Mouse (Mus musculus) MEL (cell line): ENCODE results near the gene Cdc42bpa. TPM values are rescaled to one million over a fixed set of nuclear protein-coding genes. Genes with fewer than 3 reads are reported as not detected.

Source experiments
- DNase-seq: peaks from one replicate; pipeline ENCODE4 v3.0.0; 2011; ENCODE audit warnings: low read depth, low spot score
- H3K27ac ChIP-seq: 2 replicates; pipeline ENCODE4 v1.5.1; 2012; ENCODE audit warnings: low read depth, mild to moderate bottlenecking, control low read depth, low read length, moderate library complexity; ENCODE audit not compliant: control insufficient read depth
- H3K27me3 ChIP-seq, 2 experiments: fragments of 150-350 bp in 1 of 2; sonication (generic) in 1 of 2; 2 replicates each; pipeline ENCODE4 v1.6.1; 2012; ENCODE audit warnings: low read length in 2 of 2, mild to moderate bottlenecking in 2 of 2, improper control_type of control experiment in 1 of 2, moderate library complexity in 1 of 2; ENCODE audit not compliant: insufficient read depth in 2 of 2, control insufficient read depth in 1 of 2
- H3K36me3 ChIP-seq, 2 experiments: 2 replicates each; pipeline ENCODE4 v1.6.1; 2012 to 2014; ENCODE audit warnings: low read length in 2 of 2, improper control_type of control experiment in 1 of 2, inconsistent platforms in 1 of 2, mild to moderate bottlenecking in 1 of 2; ENCODE audit not compliant: insufficient read depth in 2 of 2, control insufficient read depth in 1 of 2
- H3K4me1 ChIP-seq, 2 experiments: fragments of 150-350 bp in 1 of 2; sonication (generic) in 1 of 2; 2 replicates each; pipeline ENCODE4 v1.6.1; 2012; ENCODE audit warnings: low read length in 2 of 2, improper control_type of control experiment in 1 of 2, mild to moderate bottlenecking in 1 of 2; ENCODE audit not compliant: insufficient read depth in 2 of 2, control insufficient read depth in 1 of 2
- H3K4me3 ChIP-seq, 2 experiments: fragments of 150-350 bp in 1 of 2; sonication (generic) in 1 of 2; 2 replicates each; pipeline ENCODE4 v1.5.1; 2012; ENCODE audit warnings: low read depth in 2 of 2, low read length in 2 of 2, mild to moderate bottlenecking in 2 of 2, moderate library complexity in 2 of 2, control low read depth in 1 of 2, improper control_type of control experiment in 1 of 2; ENCODE audit not compliant: control insufficient read depth in 1 of 2, insufficient read depth in 1 of 2
- H3K79me2 ChIP-seq: 2 replicates; pipeline ENCODE4 v1.6.1; 2012; ENCODE audit warnings: mild to moderate bottlenecking, low read length, moderate library complexity; ENCODE audit not compliant: control insufficient read depth, poor library complexity, insufficient read depth
- H3K9ac ChIP-seq: 2 replicates; pipeline ENCODE4 v1.6.1; 2012; ENCODE audit warnings: low read depth, mild to moderate bottlenecking, control low read depth, low read length, moderate library complexity; ENCODE audit not compliant: control insufficient read depth, poor library complexity, severe bottlenecking
- H3K9me3 ChIP-seq: fragments of 150-350 bp; sonication (generic); replicated peaks from 2 replicates; pipeline ENCODE4 v1.6.1; 2012; ENCODE audit warnings: mild to moderate bottlenecking, low read length, improper control_type of control experiment, moderate library complexity; ENCODE audit not compliant: insufficient read depth
- CHD2 ChIP-seq: IDR thresholded peaks from 2 replicates; pipeline ENCODE4 v1.6.1; 2011; ENCODE audit warnings: low read length, improper control_type of control experiment
- CTCF ChIP-seq, 3 experiments: IDR thresholded peaks in 2 of 3; conservative IDR thresholded peaks in 1 of 3; 2 replicates each; pipeline ENCODE4 v1.5.1; 2011 to 2012; ENCODE audit warnings: low read length in 3 of 3, low read depth in 2 of 3, mild to moderate bottlenecking in 2 of 3, improper control_type of control experiment in 1 of 3, inconsistent platforms in 1 of 3, mixed read lengths in 1 of 3, moderate library complexity in 1 of 3; ENCODE audit not compliant: control insufficient read depth in 1 of 3, insufficient read depth in 1 of 3, poor library complexity in 1 of 3, severe bottlenecking in 1 of 3
- ELF1 ChIP-seq: IDR thresholded peaks from 2 replicates; pipeline ENCODE4 v1.6.1; 2014; ENCODE audit warnings: low read depth, mild to moderate bottlenecking, inconsistent platforms, low read length, improper control_type of control experiment, moderate library complexity
- EP300 ChIP-seq, 2 experiments: IDR thresholded peaks; 2 replicates each; pipeline ENCODE4 v1.6.1; 2011; ENCODE audit warnings: improper control_type of control experiment in 2 of 2, low read length in 2 of 2, low read depth in 1 of 2, mild to moderate bottlenecking in 1 of 2
- ETS1 ChIP-seq: IDR thresholded peaks from 2 replicates; pipeline ENCODE4 v1.6.1; 2012; ENCODE audit warnings: low read depth, mild to moderate bottlenecking, inconsistent platforms, low read length, improper control_type of control experiment, moderate library complexity
- KAT2A ChIP-seq: conservative IDR thresholded peaks from 2 replicates; pipeline ENCODE4 v1.6.1; 2012; ENCODE audit warnings: low read depth, low read length, improper control_type of control experiment, inconsistent platforms
- MAX ChIP-seq: IDR thresholded peaks from 2 replicates; pipeline ENCODE4 v1.6.1; 2011; ENCODE audit warnings: low read length, improper control_type of control experiment
- MAZ ChIP-seq: IDR thresholded peaks from 2 replicates; pipeline ENCODE4 v1.6.1; 2012; ENCODE audit warnings: low read depth, mild to moderate bottlenecking, inconsistent platforms, low read length, improper control_type of control experiment
- MXI1 ChIP-seq: IDR thresholded peaks from 2 replicates; pipeline ENCODE4 v1.6.1; 2011; ENCODE audit warnings: mild to moderate bottlenecking, low read depth, low read length, improper control_type of control experiment
- MYB ChIP-seq: IDR thresholded peaks from 2 replicates; pipeline ENCODE4 v1.6.1; 2011; ENCODE audit warnings: mild to moderate bottlenecking, low read depth, low read length, improper control_type of control experiment
- NELFE ChIP-seq: IDR thresholded peaks from 2 replicates; pipeline ENCODE4 v1.6.1; 2011; ENCODE audit warnings: low read depth, low read length, improper control_type of control experiment
- NRF1 ChIP-seq: IDR thresholded peaks from 2 replicates; pipeline ENCODE4 v1.6.1; 2014; ENCODE audit warnings: low read depth, mild to moderate bottlenecking, inconsistent platforms, low read length, improper control_type of control experiment, moderate library complexity; ENCODE audit not compliant: poor library complexity, insufficient read depth, severe bottlenecking
- POLR2A ChIP-seq, 2 experiments: IDR thresholded peaks; 2 replicates each; pipeline ENCODE4 v1.6.1; 2011 to 2012; ENCODE audit warnings: low read length in 2 of 2, mild to moderate bottlenecking in 2 of 2, control low read depth in 1 of 2, improper control_type of control experiment in 1 of 2, low read depth in 1 of 2, moderate library complexity in 1 of 2; ENCODE audit not compliant: control insufficient read depth in 1 of 2, insufficient read depth in 1 of 2, poor library complexity in 1 of 2
- POLR2AphosphoS2 ChIP-seq: IDR thresholded peaks from 2 replicates; pipeline ENCODE4 v1.6.1; 2011; ENCODE audit warnings: low read length, improper control_type of control experiment
- RCOR1 ChIP-seq: IDR thresholded peaks from 2 replicates; pipeline ENCODE4 v1.6.1; 2012; ENCODE audit warnings: low read depth, mild to moderate bottlenecking, inconsistent platforms, low read length, improper control_type of control experiment
- TBP ChIP-seq: IDR thresholded peaks from 2 replicates; pipeline ENCODE4 v1.8.0; 2011; ENCODE audit warnings: low read depth, low read length, improper control_type of control experiment
- TCF12 ChIP-seq: IDR thresholded peaks from 2 replicates; pipeline ENCODE4 v1.6.1; 2014; ENCODE audit warnings: low read depth, mild to moderate bottlenecking, inconsistent platforms, low read length, improper control_type of control experiment, moderate library complexity
- UBTF ChIP-seq: IDR thresholded peaks from 2 replicates; pipeline ENCODE4 v1.6.1; 2012; ENCODE audit warnings: low read depth, mild to moderate bottlenecking, inconsistent platforms, low read length, improper control_type of control experiment, moderate library complexity, borderline replicate concordance; ENCODE audit not compliant: insufficient read depth
- USF1 ChIP-seq: IDR thresholded peaks from 2 replicates; pipeline ENCODE4 v1.6.1; 2014; ENCODE audit warnings: low read depth, mild to moderate bottlenecking, inconsistent platforms, low read length, improper control_type of control experiment, moderate library complexity
- ZC3H11A ChIP-seq: IDR thresholded peaks from 2 replicates; pipeline ENCODE4 v1.6.1; 2012; ENCODE audit warnings: low read depth, mild to moderate bottlenecking, inconsistent platforms, low read length, improper control_type of control experiment
- polyA plus RNA-seq, 2 experiments: library from polyadenylated mRNA; stranded (reverse) in 1 of 2; unstranded in 1 of 2; fragments of >175 nt in 1 of 2; fragments of >200 nt in 1 of 2; gene quantifications; 2 replicates each; pipeline versions ENCODE4 v1.2.1 to v1.2.4; 2012; ENCODE audit warnings: low replicate concordance in 2 of 2, low read depth in 1 of 2; ENCODE audit not compliant: insufficient read length in 2 of 2, insufficient read depth in 1 of 2, missing spikeins in 1 of 2
- total RNA-seq: library from RNA; depleted of rRNA; stranded (reverse); fragments of 300-350 nt; gene quantifications from 2 replicates; pipeline ENCODE4 v1.2.3, GENCODE M21; 2012

Gene Cdc42bpa
- total and polyA plus RNA-seq, 3 experiments: 7.7 to 14.6 TPM; not detected in 1

DNA sequence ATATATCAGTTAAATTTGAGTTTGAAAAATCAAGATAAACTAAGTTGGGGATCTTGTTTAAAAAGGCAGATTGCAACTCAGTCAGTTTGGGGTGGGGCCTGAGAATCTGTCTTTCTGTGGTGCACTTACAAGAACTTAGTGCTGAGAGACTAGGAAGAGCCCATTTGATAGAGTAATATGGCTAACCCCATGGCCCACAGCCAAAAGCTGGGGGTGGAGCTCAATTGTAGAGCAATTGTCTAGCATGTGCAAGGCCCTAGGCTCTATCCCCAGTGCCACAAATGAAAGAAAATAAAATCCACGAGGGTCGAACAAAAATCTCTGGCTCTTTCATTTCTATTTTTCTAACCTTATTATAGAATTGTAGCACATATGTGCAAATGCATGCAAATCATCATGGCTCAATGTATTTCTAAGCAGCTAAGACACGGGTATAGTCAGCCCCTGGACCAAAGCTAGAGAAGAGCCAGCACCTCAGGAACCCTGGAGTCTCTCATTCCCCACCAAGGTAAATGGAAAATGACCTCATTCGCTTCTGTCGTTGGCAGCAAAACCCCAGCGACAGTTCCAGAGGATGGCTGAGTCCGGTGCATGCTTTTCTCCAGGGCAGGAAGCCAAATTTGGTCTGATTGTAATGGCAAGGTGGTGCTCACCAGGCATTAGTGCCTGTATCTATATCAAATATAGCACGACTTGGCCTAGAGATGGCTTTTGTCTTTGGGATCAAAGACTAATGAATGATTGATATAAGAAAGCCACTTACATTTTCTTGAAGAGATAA lies 40.4 kb upstream of the Cdc42bpa start:
- Histone ChIP-seq H3K4me1 (peaks cover 0 to 3% of the 10 kb centered on the region in 2 experiments; a peak in 1 of 4 replicates), H3K4me3 (no peak overlapping the region), H3K9me3 (no peaks in the 10 kb centered on the region), H3K27me3 (no peaks in the 10 kb centered on the region), H3K79me2 (no peaks in the 10 kb centered on the region), H3K27ac (no peak overlapping the region), H3K9ac (no peak overlapping the region), H3K36me3 (no peaks in the 10 kb centered on the region)
- peak; percentile 60 for DNase-seq
- TF ChIP-seq POLR2AphosphoS2 (no peak), EP300 (IDR thresholded peaks at IDR 0.05; ENCODE audit: low read depth in 1 of 2, low read length in 2 of 2) (no peak), USF1 (no peak), ZC3H11A (no peak), TCF12 (no peak), CHD2 (no peak)

DNA sequence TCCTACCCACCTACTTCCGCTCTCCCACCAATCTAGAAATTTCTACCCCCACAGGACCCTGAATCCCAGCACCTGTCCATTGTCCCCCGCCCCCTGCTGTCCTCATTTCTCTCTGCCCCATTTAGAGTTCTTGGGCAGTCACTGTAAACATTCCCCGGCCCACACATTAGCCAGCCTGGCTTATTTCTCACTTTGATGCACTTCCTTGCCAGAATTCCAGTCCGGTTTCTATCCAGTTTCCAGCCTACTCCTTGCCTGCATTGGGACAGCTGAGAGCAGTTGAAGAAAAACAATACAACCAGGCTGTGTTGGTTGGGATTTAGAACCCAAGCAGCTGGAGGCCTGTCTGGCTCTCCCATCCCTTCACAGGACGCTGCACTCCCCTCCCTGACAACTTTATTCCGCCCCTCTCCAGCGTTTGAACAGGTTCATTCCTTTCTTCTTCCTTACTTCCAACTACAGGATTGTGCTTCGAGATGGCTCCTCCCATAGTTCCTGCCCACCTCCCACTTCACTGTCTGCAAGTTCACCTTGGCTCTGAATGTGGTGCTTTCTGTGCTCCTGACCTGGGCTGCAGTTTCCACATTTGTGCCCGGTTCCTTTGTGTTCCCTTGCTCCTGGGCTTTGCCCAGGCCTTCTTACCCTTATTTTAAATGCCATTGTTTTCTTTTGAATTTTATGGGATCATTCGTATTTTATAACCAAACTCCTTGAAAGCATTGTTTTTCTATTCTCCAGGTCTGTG lies 36.4 kb upstream of the Cdc42bpa start:
- H3K9ac ChIP-seq: no peak overlapping the region
- H3K27ac ChIP-seq: no peak overlapping the region
- H3K4me3 ChIP-seq: no peak overlapping the region
- DNase-seq: no peak
- no peaks in the 10 kb centered on the region for H3K9me3 ChIP-seq
- no peaks in the 10 kb centered on the region for H3K27me3 ChIP-seq
- TF ChIP-seq USF1: no peak
- TF ChIP-seq MYB: no peak
- TF ChIP-seq CTCF (IDR thresholded peaks at IDR 0.05 in 2 of 3, conservative IDR thresholded peaks at IDR 0.05 in 1 of 3; ENCODE audit: control insufficient read depth in 1 of 3, insufficient read depth in 1 of 3, low read depth in 2 of 3, low read length in 3 of 3, poor library complexity in 1 of 3, severe bottlenecking in 1 of 3): no peak
- no peak for TF ChIP-seq MAX
- no peak for TF ChIP-seq NELFE
- no peaks in the 10 kb centered on the region for H3K79me2 ChIP-seq
- H3K4me1 ChIP-seq: no peaks in the 10 kb centered on the region; a peak in 1 of 4 replicates
- no peaks in the 10 kb centered on the region for H3K36me3 ChIP-seq

DNA sequence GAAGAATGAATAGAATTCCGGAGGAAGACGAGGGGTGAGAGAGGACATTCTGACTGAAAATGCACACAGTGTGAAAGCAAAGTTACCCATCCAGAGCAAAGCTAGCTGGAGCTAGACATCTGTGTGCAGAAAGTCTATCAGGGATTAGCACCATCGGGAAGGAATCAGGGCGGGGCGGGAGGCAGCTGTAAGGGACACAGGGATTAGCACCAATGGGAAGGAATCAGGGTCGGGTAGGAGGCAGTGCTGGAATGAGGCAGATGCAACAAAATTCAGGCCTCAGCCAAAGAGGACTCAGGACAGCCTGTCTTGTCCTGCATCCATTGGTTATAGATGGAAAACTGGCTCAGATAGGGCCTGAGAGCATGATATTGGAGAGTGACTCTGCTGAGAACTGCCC lies 34.0 kb upstream of the Cdc42bpa start:
- no peaks in the 10 kb centered on the region for H3K79me2 ChIP-seq
- H3K27me3 ChIP-seq: no peaks in the 10 kb centered on the region
- no peak overlapping the region for H3K27ac ChIP-seq
- H3K9me3 ChIP-seq: no peaks in the 10 kb centered on the region
- DNase-seq: no peak
- no peak overlapping the region for H3K9ac ChIP-seq
- no peaks in the 10 kb centered on the region for H3K4me1 ChIP-seq
- no peak overlapping the region for H3K4me3 ChIP-seq
- no peak for TF ChIP-seq EP300 (IDR thresholded peaks at IDR 0.05; ENCODE audit: low read depth in 1 of 2, low read length in 2 of 2)
- no peak for TF ChIP-seq RCOR1
- TF ChIP-seq TBP: no peak
- no peak for TF ChIP-seq MAZ
- TF ChIP-seq UBTF: no peak
- no peak for TF ChIP-seq CTCF (IDR thresholded peaks at IDR 0.05 in 2 of 3, conservative IDR thresholded peaks at IDR 0.05 in 1 of 3; ENCODE audit: control insufficient read depth in 1 of 3, insufficient read depth in 1 of 3, low read depth in 2 of 3, low read length in 3 of 3, poor library complexity in 1 of 3, severe bottlenecking in 1 of 3)
- TF ChIP-seq ETS1: no peak
- TF ChIP-seq MYB: no peak
- no peak for TF ChIP-seq MXI1
- no peak for TF ChIP-seq ELF1
- no peak for TF ChIP-seq NRF1
- TF ChIP-seq POLR2A (IDR thresholded peaks at IDR 0.05; ENCODE audit: control insufficient read depth in 1 of 2, insufficient read depth in 1 of 2, low read depth in 1 of 2, low read length in 2 of 2, poor library complexity in 1 of 2): no peak
- TF ChIP-seq KAT2A: no peak
- no peaks in the 10 kb centered on the region for H3K36me3 ChIP-seq
